Mouse (Mus musculus): Measurements from ENCODE around the gene Ptprn2. TPM values are rescaled to one million over a fixed set of nuclear protein-coding genes. Genes with fewer than 3 reads are reported as not detected.
A peak's percentile ranks its signal among the peaks of the same experiment; 100 is the strongest.

The Ptprn2 gene
- polyA plus RNA-seq, 1 experiment from 2014 or later: 6.9 TPM

GRCm38 (mm10) chr12:116469096-116469495, 16.4 kb upstream of the Ptprn2 start:
- Histone ChIP-seq H3K4me1 (replicated peaks; ENCODE audit: control insufficient read depth, insufficient read depth, low read length) (no peaks in the 10 kb centered on the region), H3K4me3 (ENCODE audit: low read depth, low read length) (no peak overlapping the region), H3K9me3 (ENCODE audit: control insufficient read depth, low read length) (no peaks in the 10 kb centered on the region), H3K27ac (ENCODE audit: low read depth, low read length) (no peak overlapping the region), H3K36me3 (ENCODE audit: control insufficient read depth, insufficient read depth, low read length) (no peaks in the 10 kb centered on the region), H3K4me2 (replicated peaks; ENCODE audit: low read depth, low read length) (no peak overlapping the region), H3K27me3 (ENCODE audit: control insufficient read depth, insufficient read depth, low read length) (no peaks in the 10 kb centered on the region), H3K9ac (ENCODE audit: low read depth, low read length) (no peak overlapping the region)
- WGBS: 86% methylated on average over 3 of the region's 3 CpGs
- no peak for DNase-seq (ENCODE audit: low spot score)
- no peak for ATAC-seq (ENCODE audit: low FRiP score)

- DNase-seq (ENCODE audit: low spot score): no peak
- Histone ChIP-seq H3K4me2 (replicated peaks; ENCODE audit: low read depth, low read length) (no peak overlapping the region), H3K27ac (ENCODE audit: low read depth, low read length) (no peak overlapping the region), H3K4me1 (replicated peaks; ENCODE audit: control insufficient read depth, insufficient read depth, low read length) (no peaks in the 10 kb centered on the region), H3K36me3 (ENCODE audit: control insufficient read depth, insufficient read depth, low read length) (no peaks in the 10 kb centered on the region), H3K27me3 (ENCODE audit: control insufficient read depth, insufficient read depth, low read length) (no peaks in the 10 kb centered on the region), H3K9me3 (ENCODE audit: control insufficient read depth, low read length) (no peaks in the 10 kb centered on the region), H3K4me3 (ENCODE audit: low read depth, low read length) (no peak overlapping the region), H3K9ac (ENCODE audit: low read depth, low read length) (no peak overlapping the region)
- WGBS: 78% methylated on average over 2 of the region's 2 CpGs
- no peak for ATAC-seq (ENCODE audit: low FRiP score)
These were observed 12.3 kb upstream of the Ptprn2 start for GRCm38 (mm10) chr12:116473264-116473663.

DNA sequence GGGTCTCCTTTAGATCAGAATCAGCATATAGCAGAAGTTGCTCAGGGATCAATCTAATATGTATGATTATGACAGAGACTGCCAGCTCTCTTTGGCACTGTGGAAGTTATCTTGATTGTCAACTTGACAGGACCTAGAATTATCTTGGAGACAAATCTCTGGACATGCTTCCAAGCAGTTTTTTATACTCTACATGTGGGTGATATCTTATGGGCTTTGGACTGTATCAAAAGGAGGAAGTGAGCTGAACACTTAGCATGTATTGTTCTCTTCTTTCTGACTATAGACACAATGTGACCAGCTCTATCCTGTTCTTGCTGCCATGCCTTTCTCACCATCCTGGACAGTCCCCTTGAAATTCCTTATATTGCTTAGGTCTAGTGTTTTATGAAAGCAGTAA, 11.8 kb upstream of the Ptprn2 start:
- no peaks in the 10 kb centered on the region for H3K36me3 ChIP-seq (ENCODE audit: control insufficient read depth, insufficient read depth, low read length)
- no peak for ATAC-seq (ENCODE audit: low FRiP score)
- no peak overlapping the region for H3K4me3 ChIP-seq (ENCODE audit: low read depth, low read length)
- no peaks in the 10 kb centered on the region for H3K4me1 ChIP-seq (replicated peaks; ENCODE audit: control insufficient read depth, insufficient read depth, low read length)
- H3K27ac ChIP-seq (ENCODE audit: low read depth, low read length): no peak overlapping the region
- H3K9ac ChIP-seq (ENCODE audit: low read depth, low read length): no peak overlapping the region
- no peak for DNase-seq (ENCODE audit: low spot score)
- no peak overlapping the region for H3K4me2 ChIP-seq (replicated peaks; ENCODE audit: low read depth, low read length)
- no peaks in the 10 kb centered on the region for H3K9me3 ChIP-seq (ENCODE audit: control insufficient read depth, low read length)
- H3K27me3 ChIP-seq (ENCODE audit: control insufficient read depth, insufficient read depth, low read length): no peaks in the 10 kb centered on the region

- 84% methylated on average over 3 of the region's 3 CpGs for WGBS
- DNase-seq (ENCODE audit: low spot score): no peak
These were observed 10.8 kb upstream of the Ptprn2 start for GRCm38 (mm10) chr12:116474676-116475075.

GRCm38 (mm10) chr12:116478771-116479170, 6.7 kb upstream of the Ptprn2 start:
- H3K27me3 ChIP-seq (ENCODE audit: control insufficient read depth, insufficient read depth, low read length): no peaks in the 10 kb centered on the region
- H3K27ac ChIP-seq (ENCODE audit: low read depth, low read length): no peak overlapping the region
- DNase-seq (ENCODE audit: low spot score) (no peak), ATAC-seq (ENCODE audit: low FRiP score) (no peak)
- 71% methylated on average over 1 of the region's 1 CpGs for WGBS
- no peak overlapping the region for H3K4me2 ChIP-seq (replicated peaks; ENCODE audit: low read depth, low read length)
- no peak overlapping the region for H3K9ac ChIP-seq (ENCODE audit: low read depth, low read length)
- H3K4me1 ChIP-seq (replicated peaks; ENCODE audit: control insufficient read depth, insufficient read depth, low read length): no peaks in the 10 kb centered on the region
- H3K4me3 ChIP-seq (ENCODE audit: low read depth, low read length): no peak overlapping the region
- H3K9me3 ChIP-seq (ENCODE audit: control insufficient read depth, low read length): no peaks in the 10 kb centered on the region
- H3K36me3 ChIP-seq (ENCODE audit: control insufficient read depth, insufficient read depth, low read length): no peaks in the 10 kb centered on the region

More at GRCm38 (mm10) chr12:116474676-116475075, 10.8 kb upstream of the Ptprn2 start:
- no peaks in the 10 kb centered on the region for H3K9me3 ChIP-seq (ENCODE audit: control insufficient read depth, low read length)
- H3K36me3 ChIP-seq (ENCODE audit: control insufficient read depth, insufficient read depth, low read length): no peaks in the 10 kb centered on the region
- H3K9ac ChIP-seq (ENCODE audit: low read depth, low read length): no peak overlapping the region
- ATAC-seq (ENCODE audit: low FRiP score): no peak
- no peak overlapping the region for H3K27ac ChIP-seq (ENCODE audit: low read depth, low read length)
- no peak overlapping the region for H3K4me3 ChIP-seq (ENCODE audit: low read depth, low read length)
- no peak overlapping the region for H3K4me2 ChIP-seq (replicated peaks; ENCODE audit: low read depth, low read length)
- no peaks in the 10 kb centered on the region for H3K27me3 ChIP-seq (ENCODE audit: control insufficient read depth, insufficient read depth, low read length)
- H3K4me1 ChIP-seq (replicated peaks; ENCODE audit: control insufficient read depth, insufficient read depth, low read length): no peaks in the 10 kb centered on the region

GRCm38 (mm10) chr12:116481921-116482320, 3.6 kb upstream of the Ptprn2 start:
- no peak overlapping the region for H3K4me2 ChIP-seq (replicated peaks; ENCODE audit: low read depth, low read length)
- no peaks in the 10 kb centered on the region for H3K4me1 ChIP-seq (replicated peaks; ENCODE audit: control insufficient read depth, insufficient read depth, low read length)
- DNase-seq (ENCODE audit: low spot score) (no peak), ATAC-seq (ENCODE audit: low FRiP score) (no peak)
- H3K27ac ChIP-seq (ENCODE audit: low read depth, low read length): no peak overlapping the region
- peaks cover 5% of the 10 kb centered on the region; the same call in 1 of the 2 replicates for H3K27me3 ChIP-seq (ENCODE audit: control insufficient read depth, insufficient read depth, low read length)
- H3K36me3 ChIP-seq (ENCODE audit: control insufficient read depth, insufficient read depth, low read length): no peaks in the 10 kb centered on the region
- no peak overlapping the region for H3K4me3 ChIP-seq (ENCODE audit: low read depth, low read length)
- WGBS: 88% methylated on average over 1 of the region's 1 CpGs
- no peaks in the 10 kb centered on the region for H3K9me3 ChIP-seq (ENCODE audit: control insufficient read depth, low read length)
- no peak overlapping the region for H3K9ac ChIP-seq (ENCODE audit: low read depth, low read length)

DNA sequence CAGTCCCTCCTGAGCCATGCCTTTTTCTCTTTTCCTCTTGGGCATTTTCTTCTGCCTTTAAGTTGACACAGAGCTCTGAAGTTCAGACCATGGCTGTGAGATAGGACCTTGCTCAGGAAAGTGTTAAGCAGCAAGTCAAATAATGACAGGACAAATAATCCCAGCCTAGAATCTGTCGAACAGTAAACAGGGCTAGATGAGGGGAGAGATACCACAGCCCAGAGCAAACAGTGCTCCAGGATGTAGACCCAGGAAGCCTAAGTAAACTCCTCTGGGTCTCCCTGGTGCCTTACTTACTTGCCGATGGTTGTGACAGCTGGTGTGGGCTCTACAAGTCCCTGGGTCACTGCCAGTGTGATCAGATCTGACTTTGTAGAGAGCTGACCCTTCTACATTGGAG, 1.9 kb upstream of the Ptprn2 start:
- no peak overlapping the region for H3K4me2 ChIP-seq (replicated peaks; ENCODE audit: low read depth, low read length)
- ATAC-seq (ENCODE audit: low FRiP score) (no peak), DNase-seq (ENCODE audit: low spot score) (no peak)
- no peaks in the 10 kb centered on the region for H3K4me1 ChIP-seq (replicated peaks; ENCODE audit: control insufficient read depth, insufficient read depth, low read length)
- no peaks in the 10 kb centered on the region for H3K36me3 ChIP-seq (ENCODE audit: control insufficient read depth, insufficient read depth, low read length)
- H3K4me3 ChIP-seq (ENCODE audit: low read depth, low read length): no peak overlapping the region
- H3K27me3 ChIP-seq (ENCODE audit: control insufficient read depth, insufficient read depth, low read length): peaks cover 5% of the 10 kb centered on the region; the same call in 1 of the 2 replicates
- H3K9ac ChIP-seq (ENCODE audit: low read depth, low read length): no peak overlapping the region
- H3K9me3 ChIP-seq (ENCODE audit: control insufficient read depth, low read length): no peaks in the 10 kb centered on the region
- WGBS: 59% methylated on average over 2 of the region's 2 CpGs
- no peak overlapping the region for H3K27ac ChIP-seq (ENCODE audit: low read depth, low read length)

DNA sequence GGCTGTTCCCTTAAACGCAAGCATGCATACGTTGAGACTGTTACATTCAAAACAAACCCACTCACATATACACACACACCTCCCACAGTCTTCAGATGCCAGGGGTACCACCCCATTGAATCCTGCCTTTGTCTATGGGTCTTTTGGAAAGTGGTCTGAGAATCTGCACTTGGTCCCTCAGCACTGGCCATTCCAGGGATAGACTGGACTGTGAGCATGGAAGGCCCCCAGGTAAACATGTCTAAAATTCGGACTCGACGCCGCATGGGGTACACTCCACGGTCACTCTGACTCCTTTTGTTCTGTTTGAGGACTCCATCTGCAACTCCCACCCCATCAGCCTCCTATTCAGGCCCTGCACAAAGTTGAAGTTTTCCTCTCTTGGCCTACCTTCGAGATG, 529 bp upstream of the Ptprn2 start:
- peak overlapping the region; percentile 72; the same call in 1 of the 2 replicates for H3K4me3 ChIP-seq (ENCODE audit: low read depth, low read length)

DNA sequence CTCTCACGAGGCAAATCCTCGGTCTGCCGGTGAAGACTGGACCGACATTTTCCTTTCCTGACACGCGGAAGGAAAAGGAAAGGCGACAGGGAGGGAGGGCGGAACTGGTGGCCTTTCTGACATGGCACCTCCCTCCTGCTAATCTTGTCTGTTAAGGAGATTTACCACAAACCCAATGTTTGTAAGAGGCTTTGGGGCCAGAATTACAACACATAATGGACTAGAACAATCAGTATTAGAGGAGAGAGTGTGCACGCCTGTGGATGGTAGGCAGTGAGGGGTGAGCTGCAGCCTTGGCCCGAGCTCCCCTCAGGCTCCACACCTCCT, 847 bp downstream of the Ptprn2 start:
- H3K27me3 ChIP-seq (ENCODE audit: control insufficient read depth, insufficient read depth, low read length): peaks cover 5% of the 10 kb centered on the region; the same call in 1 of the 2 replicates
- peak overlapping the region; percentile 72 for H3K4me3 ChIP-seq (ENCODE audit: low read depth, low read length)
- no peaks in the 10 kb centered on the region for H3K36me3 ChIP-seq (ENCODE audit: control insufficient read depth, insufficient read depth, low read length)
- no peaks in the 10 kb centered on the region for H3K4me1 ChIP-seq (replicated peaks; ENCODE audit: control insufficient read depth, insufficient read depth, low read length)
- peak; percentile 44 for DNase-seq (ENCODE audit: low spot score)
- peak overlapping the region; percentile 96 for H3K4me2 ChIP-seq (replicated peaks; ENCODE audit: low read depth, low read length)
- no peak for ATAC-seq (ENCODE audit: low FRiP score)
- WGBS: 5% methylated on average over 10 of the region's 10 CpGs
- H3K9ac ChIP-seq (ENCODE audit: low read depth, low read length): peak overlapping the region; percentile 59
- no peak overlapping the region for H3K27ac ChIP-seq (ENCODE audit: low read depth, low read length)
- H3K9me3 ChIP-seq (ENCODE audit: control insufficient read depth, low read length): no peaks in the 10 kb centered on the region

More for the DNA sequence above, 529 bp upstream of the Ptprn2 start:
- Histone ChIP-seq H3K9ac (ENCODE audit: low read depth, low read length) (no peak overlapping the region), H3K27me3 (ENCODE audit: control insufficient read depth, insufficient read depth, low read length) (peaks cover 5% of the 10 kb centered on the region; the same call in 1 of the 2 replicates), H3K36me3 (ENCODE audit: control insufficient read depth, insufficient read depth, low read length) (no peaks in the 10 kb centered on the region), H3K9me3 (ENCODE audit: control insufficient read depth, low read length) (no peaks in the 10 kb centered on the region), H3K27ac (ENCODE audit: low read depth, low read length) (no peak overlapping the region), H3K4me2 (replicated peaks; ENCODE audit: low read depth, low read length) (peak overlapping the region; percentile 96; the same call in 1 of the 2 replicates), H3K4me1 (replicated peaks; ENCODE audit: control insufficient read depth, insufficient read depth, low read length) (no peaks in the 10 kb centered on the region)
- 77% methylated on average over 8 of the region's 8 CpGs for WGBS
- no peak for DNase-seq (ENCODE audit: low spot score)
- peak; percentile 26 for ATAC-seq (ENCODE audit: low FRiP score)

All from hindbrain, embryonic 11.5 days (tissue).